ENCODE assay signal across 8 mouse cellular contexts in genomic region chr10:14017822-14018364, GRCm38 (mm10). TPM values are rescaled to one million over a fixed set of nuclear protein-coding genes. Genes with fewer than 3 reads are reported as not detected.
DNase-seq lines count a peak whose midpoint lies in the region; ATAC-seq and TF ChIP-seq lines count a peak whose summit lies in the region.

No protein-coding gene starts in this region.

- H3K9ac ChIP-seq in intestine, postnatal 0 days (ENCODE audit: low read depth, low read length) = no peak overlapping the region
- H3K9ac ChIP-seq in lung, embryonic 16.5 days (ENCODE audit: low read length) = peak overlapping the region; percentile 41; the same call in 1 of the 2 replicates

- H3K27ac ChIP-seq in intestine, postnatal 0 days (ENCODE audit: low read depth, low read length) = no peak overlapping the region; the same call in 1 of the 2 replicates
- H3K27ac ChIP-seq in lung, embryonic 16.5 days (ENCODE audit: low read length) = peak overlapping the region; percentile 13; the same call in 1 of the 2 replicates

- peak overlapping the region; percentile 13; the same call in 1 of the 2 replicates for H3K4me3 ChIP-seq in intestine, postnatal 0 days (ENCODE audit: low read depth, low read length)
- H3K4me3 ChIP-seq in lung, embryonic 16.5 days (ENCODE audit: low read length) = peak overlapping the region; percentile 35

- no peaks in the 10 kb centered on the region for H3K27me3 ChIP-seq in intestine, postnatal 0 days (replicated peaks; ENCODE audit: control insufficient read depth, insufficient read depth, low read length)
- no peaks in the 10 kb centered on the region for H3K27me3 ChIP-seq in lung, embryonic 16.5 days (ENCODE audit: control insufficient read depth, insufficient read depth, low read depth, low read length)

- peak; percentile 93 for DNase-seq in heart, adult 11 months
- no peak for DNase-seq in heart, postnatal 25 days (ENCODE audit: low spot score)
- peak; percentile 20 to 41 for DNase-seq in adrenal gland, postnatal 36 days
- DNase-seq in forelimb bud, embryonic 11.5 days (ENCODE audit: low read depth, low spot score) = peak; percentile 57
- DNase-seq in right cerebral cortex, postnatal 25 days = peak; percentile 33
- DNase-seq in layer of hippocampus, postnatal 10 days (ENCODE audit: low spot score in 2 of 2) = no peak

- 24% methylated on average over 12 of the region's 12 CpGs for WGBS in intestine, postnatal 0 days
- WGBS in lung, embryonic 16.5 days = 2% methylated on average over 12 of the region's 12 CpGs

- intact Hi-C loops in heart, postnatal 25 days (cut with DNase I) = loop anchor here (2.0 to 5.0 kb wide), 2 partner anchors 39 to 51 kb away; partner anchors contain the start of gene Hivep2

- no peaks in the 10 kb centered on the region for H3K9me3 ChIP-seq in intestine, postnatal 0 days (ENCODE audit: control insufficient read depth)
- no peaks in the 10 kb centered on the region for H3K9me3 ChIP-seq in lung, embryonic 16.5 days (ENCODE audit: control insufficient read depth, low read length)

- H3K4me1 ChIP-seq in intestine, postnatal 0 days (replicated peaks; ENCODE audit: control insufficient read depth, insufficient read depth, low read length) = 0 out of 2 replicates have a peak, but pooled peaks cover 3% of the 10 kb centered on the region
- peaks cover 13% of the 10 kb centered on the region for H3K4me1 ChIP-seq in lung, embryonic 16.5 days (replicated peaks; ENCODE audit: control insufficient read depth, insufficient read depth, low read length)

- H3K4me2 ChIP-seq in intestine, postnatal 0 days (replicated peaks; ENCODE audit: low read depth) = peak overlapping the region; percentile 46
- H3K4me2 ChIP-seq in lung, embryonic 16.5 days (ENCODE audit: low read depth, low read length) = peak overlapping the region; percentile 50

- no peak for TF ChIP-seq CTCF in intestine, postnatal 0 days (IDR thresholded peaks at IDR 0.05; ENCODE audit: low read depth)

- ATAC-seq in intestine, postnatal 0 days = no peak
- peak; percentile 66 for ATAC-seq in lung, embryonic 16.5 days (ENCODE audit: low read depth)

- H3K36me3 ChIP-seq in intestine, postnatal 0 days (ENCODE audit: control insufficient read depth, insufficient read depth) = no peaks in the 10 kb centered on the region
- no peaks in the 10 kb centered on the region for H3K36me3 ChIP-seq in lung, embryonic 16.5 days (ENCODE audit: control insufficient read depth, insufficient read depth, low read length)

RNA-seq across cellular contexts. Expression of gene Hivep2, which starts 52.0 kb away (rescaled TPM):
- total RNA-seq in heart, postnatal 25 days (2021) = 10 to 100 TPM; 17.8 to 28.8 TPM
- 10 to 100 TPM; 33.7 to 35.1 TPM for total RNA-seq in adrenal gland, postnatal 36 days (2021)
- polyA plus RNA-seq in intestine, postnatal 0 days (2015; fragmentation: Nextera tagmentation; extraction: Ambion mirVana) = 3.5 and 3.8 TPM in 2 replicates
- 4.7 and 5.6 TPM in 2 replicates for polyA plus RNA-seq in lung, embryonic 16.5 days (2015; fragmentation: Nextera tagmentation; extraction: Ambion mirVana)
- total RNA-seq in layer of hippocampus, postnatal 10 days (2021) = 100 to 1,000 TPM; 215 to 228 TPM

Comparison
In these comparisons a context has a peak if more than half of its experiments do, and no peak if none do; other contexts are left out.
1. DNase-seq: peak in heart, adult 11 months (single experiment), adrenal gland, postnatal 36 days (2 of 2), forelimb bud, embryonic 11.5 days (single experiment) and right cerebral cortex, postnatal 25 days (single experiment); none in heart, postnatal 25 days (single experiment) and layer of hippocampus, postnatal 10 days (0 of 2).
2. RNA of gene Hivep2, which starts 52.0 kb away (total RNA-seq): 215 to 228 TPM in layer of hippocampus, postnatal 10 days; 33.7 to 35.1 TPM in adrenal gland, postnatal 36 days and 17.8 to 28.8 TPM in heart, postnatal 25 days; every median in the first group is over 4 times any median in the second.